Mouse (Mus musculus) neural tube, embryonic 11.5 days (tissue): ENCODE results near the gene Dync1i1. TPM values are rescaled to one million over a fixed set of nuclear protein-coding genes. Genes with fewer than 3 reads are reported as not detected.

Source experiments
- ATAC-seq: fragments of 200-750 bp; cut with Nextera tagmentation; 2 replicates; pipeline ENCODE4 v1.8.0; 2017; ENCODE audit warnings: moderate number of reproducible peaks, mild to moderate bottlenecking, moderate TSS enrichment, moderate library complexity; ENCODE audit not compliant: insufficient read depth, low FRiP score, low TSS enrichment
- DNase-seq: peaks from one replicate; pipeline ENCODE4 v3.0.0-alpha.2; 2015; ENCODE audit warnings: low spot score
- H3K27ac ChIP-seq: fragments of 300-500 bp; sonication (generic); 2 replicates; pipeline ENCODE4 v1.5.1; 2014; ENCODE audit warnings: low read depth, mild to moderate bottlenecking, low read length
- H3K27me3 ChIP-seq: fragments of 300-500 bp; sonication (generic); 2 replicates; pipeline ENCODE4 v1.6.1; 2014; ENCODE audit warnings: mild to moderate bottlenecking, low read length, mixed read lengths; ENCODE audit not compliant: control insufficient read depth, insufficient read depth
- H3K36me3 ChIP-seq: fragments of 300-500 bp; sonication (generic); 2 replicates; pipeline ENCODE4 v1.6.1; 2014; ENCODE audit warnings: mild to moderate bottlenecking, low read length, moderate library complexity, mixed read lengths; ENCODE audit not compliant: control insufficient read depth, insufficient read depth
- H3K4me1 ChIP-seq: fragments of 300-500 bp; sonication (generic); 2 replicates; pipeline ENCODE4 v1.6.1; 2014; ENCODE audit warnings: low read length, mixed read lengths; ENCODE audit not compliant: control insufficient read depth, insufficient read depth
- H3K4me2 ChIP-seq: fragments of 300-500 bp; sonication (generic); 2 replicates; pipeline ENCODE4 v1.6.1; 2014; ENCODE audit warnings: low read depth, mild to moderate bottlenecking, moderate library complexity
- H3K4me3 ChIP-seq: fragments of 300-500 bp; sonication (generic); 2 replicates; pipeline ENCODE4 v1.5.1; 2014; ENCODE audit warnings: low read depth, low read length
- H3K9ac ChIP-seq: fragments of 300-500 bp; sonication (generic); 2 replicates; pipeline ENCODE4 v1.6.1; 2014; ENCODE audit warnings: mild to moderate bottlenecking, low read length
- H3K9me3 ChIP-seq: fragments of 300-500 bp; sonication (generic); 2 replicates; pipeline ENCODE4 v1.6.1; 2016; ENCODE audit warnings: low read length; ENCODE audit not compliant: control insufficient read depth
- WGBS: fragments of 180-500 bp; shearing (Covaris S2); extraction: QIAGEN DNeasy Blood & Tissue Kit; methylation state at CpG from one replicate; pipeline ENCODE4 v1.1.7; 2014; 5-methylcytosine and 5-hydroxymethylcytosine counted together
- polyA plus RNA-seq: library from polyadenylated mRNA; unstranded; fragments of >200 nt; fragmentation: Nextera tagmentation; extraction: Ambion mirVana; gene quantifications from 2 replicates; pipeline ENCODE4 v1.2.1, GENCODE M21; 2014

Dync1i1 gene
- polyA plus RNA-seq, 1 experiment from 2014 or later, result 11.5 TPM

DNA sequence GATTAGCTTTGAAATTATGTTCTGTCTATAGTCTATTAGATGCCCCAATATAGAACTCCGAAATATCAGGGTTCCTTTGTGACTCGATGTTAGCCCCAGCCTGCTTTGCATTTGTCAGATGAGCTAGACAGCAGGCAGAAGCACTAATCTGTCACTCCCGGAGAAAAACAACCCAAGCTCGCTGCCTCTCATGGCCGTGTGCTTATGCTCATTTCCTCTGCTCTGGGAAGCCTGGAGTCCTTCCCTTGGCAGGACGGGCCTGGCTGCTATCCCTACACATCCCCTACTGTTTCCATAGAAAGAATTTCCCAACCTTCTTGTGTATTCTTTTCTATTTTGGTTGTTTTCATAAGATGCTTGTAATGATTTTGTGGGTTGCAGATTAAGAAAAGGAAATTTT, 130.1 kb downstream of the Dync1i1 start:
- ATAC-seq, result no peak
- H3K4me1 ChIP-seq, result no peaks in the 10 kb centered on the region
- H3K4me3 ChIP-seq, result no peak overlapping the region
- H3K4me2 ChIP-seq, result no peak overlapping the region
- WGBS, result 74% methylated on average over 6 of the region's 6 CpGs
- DNase-seq, result no peak
- H3K9ac ChIP-seq, result no peak overlapping the region
- no peak overlapping the region for H3K27ac ChIP-seq
- no peaks in the 10 kb centered on the region for H3K9me3 ChIP-seq
- no peaks in the 10 kb centered on the region for H3K27me3 ChIP-seq
- no peaks in the 10 kb centered on the region for H3K36me3 ChIP-seq

- no peaks in the 10 kb centered on the region for H3K9me3 ChIP-seq
- ATAC-seq, result no peak
- H3K27me3 ChIP-seq, result no peaks in the 10 kb centered on the region
- H3K36me3 ChIP-seq, result no peaks in the 10 kb centered on the region
- H3K9ac ChIP-seq, result no peak overlapping the region
- no peaks in the 10 kb centered on the region for H3K4me1 ChIP-seq
- WGBS, result 19% methylated on average over 12 of the region's 12 CpGs
- H3K4me3 ChIP-seq, result no peak overlapping the region
- peak; percentile 60 for DNase-seq
- H3K4me2 ChIP-seq, result peak overlapping the region; percentile 14; the same call in 1 of the 2 replicates
- no peak overlapping the region for H3K27ac ChIP-seq
Observed at GRCm38 (mm10) chr6:5858371-5858770, 132.9 kb downstream of the Dync1i1 start.

DNA sequence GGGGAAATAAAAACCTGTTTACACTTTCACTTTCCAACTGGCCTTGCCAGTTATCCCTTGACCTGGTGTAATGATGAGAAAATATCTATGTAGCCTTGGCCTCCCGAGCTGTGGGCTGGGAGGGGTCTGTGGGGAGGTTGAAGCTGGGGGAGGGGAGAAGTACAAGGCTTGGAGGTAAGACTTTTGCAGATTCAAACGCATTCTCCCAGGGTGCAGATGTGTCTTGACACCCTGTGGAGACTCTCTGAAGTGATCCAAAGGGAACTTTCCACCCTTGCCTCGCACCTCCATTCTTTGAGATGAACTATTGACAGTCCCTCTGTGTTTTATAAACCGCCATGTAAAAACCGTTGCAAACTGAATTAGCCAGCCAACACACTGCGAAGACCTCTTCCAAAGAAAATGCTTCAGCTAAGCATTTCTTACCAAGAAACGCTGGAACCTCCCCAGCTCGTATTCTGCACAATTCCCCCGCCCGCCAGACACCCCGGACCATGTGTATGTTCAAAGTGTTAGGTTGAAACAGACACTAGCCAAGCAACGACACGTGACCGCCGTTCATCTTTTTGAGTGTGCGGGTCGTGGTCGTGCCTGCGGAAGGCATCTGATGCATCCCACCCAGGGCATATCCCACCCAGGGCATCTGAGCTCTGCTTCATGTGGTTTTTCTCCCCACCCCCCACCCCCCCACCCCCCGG, 133.6 kb downstream of the Dync1i1 start:
- ATAC-seq (peak; percentile 85), DNase-seq (peak; percentile 48)
- no peaks in the 10 kb centered on the region for H3K36me3 ChIP-seq
- no peak overlapping the region for H3K4me3 ChIP-seq
- H3K27ac ChIP-seq, result no peak overlapping the region
- H3K9me3 ChIP-seq, result no peaks in the 10 kb centered on the region
- H3K27me3 ChIP-seq, result no peaks in the 10 kb centered on the region
- H3K4me1 ChIP-seq, result no peaks in the 10 kb centered on the region
- peak overlapping the region; percentile 14 for H3K4me2 ChIP-seq
- no peak overlapping the region for H3K9ac ChIP-seq
- 30% methylated on average over 20 of the region's 20 CpGs for WGBS

DNA sequence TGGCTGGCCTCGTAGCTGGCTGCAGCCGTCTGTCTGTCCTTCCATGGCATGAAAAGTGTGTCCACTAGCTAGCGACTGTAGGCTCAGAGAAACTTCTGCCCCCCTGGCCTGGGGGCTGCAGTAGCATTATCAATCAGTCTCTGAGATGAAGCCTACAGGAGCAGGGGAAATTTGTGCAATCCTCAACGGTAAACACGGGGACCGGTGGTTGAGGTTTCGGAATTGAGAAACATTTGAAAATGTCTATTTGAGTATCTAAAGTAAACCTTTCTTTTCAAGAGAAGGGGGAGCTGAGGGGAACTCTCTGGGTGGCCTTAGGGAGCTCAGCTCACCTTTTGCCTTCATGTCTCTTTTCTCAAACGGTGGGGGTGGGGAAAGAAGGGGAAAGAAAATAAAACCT, 134.2 kb downstream of the Dync1i1 start:
- no peaks in the 10 kb centered on the region for H3K4me1 ChIP-seq
- no peaks in the 10 kb centered on the region for H3K9me3 ChIP-seq
- H3K27me3 ChIP-seq, result no peaks in the 10 kb centered on the region
- no peak overlapping the region for H3K4me2 ChIP-seq
- no peaks in the 10 kb centered on the region for H3K36me3 ChIP-seq
- no peak overlapping the region for H3K9ac ChIP-seq
- ATAC-seq (0 out of 2 replicates have a peak, but pooled peaks have one; percentile 6), DNase-seq (no peak)
- WGBS, result 60% methylated on average over 8 of the region's 8 CpGs
- H3K4me3 ChIP-seq, result no peak overlapping the region
- H3K27ac ChIP-seq, result no peak overlapping the region

GRCm38 (mm10) chr6:5866091-5866490, 140.7 kb downstream of the Dync1i1 start:
- WGBS, result 85% methylated on average over 5 of the region's 5 CpGs
- H3K27me3 ChIP-seq, result no peaks in the 10 kb centered on the region
- H3K9ac ChIP-seq, result no peak overlapping the region
- H3K4me2 ChIP-seq, result no peak overlapping the region
- H3K4me3 ChIP-seq, result no peak overlapping the region
- no peak overlapping the region for H3K27ac ChIP-seq
- DNase-seq (no peak), ATAC-seq (no peak)
- H3K36me3 ChIP-seq, result no peaks in the 10 kb centered on the region
- no peaks in the 10 kb centered on the region for H3K9me3 ChIP-seq
- H3K4me1 ChIP-seq, result no peaks in the 10 kb centered on the region

GRCm38 (mm10) chr6:5867221-5867620, 141.8 kb downstream of the Dync1i1 start:
- Histone ChIP-seq H3K27me3 (no peaks in the 10 kb centered on the region), H3K36me3 (no peaks in the 10 kb centered on the region), H3K4me3 (no peak overlapping the region), H3K4me2 (no peak overlapping the region), H3K4me1 (no peaks in the 10 kb centered on the region), H3K9me3 (no peaks in the 10 kb centered on the region), H3K27ac (no peak overlapping the region), H3K9ac (no peak overlapping the region)
- WGBS, result 89% methylated on average over 4 of the region's 4 CpGs
- ATAC-seq (no peak), DNase-seq (no peak)

DNA sequence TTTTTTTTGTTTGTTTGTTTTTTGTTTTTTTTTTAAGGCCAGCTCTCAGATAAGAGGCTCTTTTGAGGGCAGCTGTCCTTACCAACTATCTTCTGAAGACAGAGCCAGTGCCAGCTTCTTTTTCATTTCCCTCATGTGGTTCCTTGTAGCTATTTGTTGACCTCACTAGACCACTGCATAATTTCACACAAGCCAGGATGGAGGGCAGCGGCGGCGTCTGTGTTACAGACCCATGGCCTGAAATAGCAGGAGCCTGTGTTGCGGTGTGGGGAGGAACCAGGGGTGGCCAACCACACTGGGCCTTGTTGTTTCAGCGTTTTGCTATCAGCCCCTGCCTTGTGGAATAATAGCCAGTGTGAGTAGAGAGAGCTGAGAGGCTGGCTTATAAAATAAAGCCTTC, 145.6 kb downstream of the Dync1i1 start:
- Histone ChIP-seq H3K4me2 (no peak overlapping the region), H3K27ac (no peak overlapping the region), H3K4me1 (no peaks in the 10 kb centered on the region), H3K9me3 (no peaks in the 10 kb centered on the region), H3K9ac (no peak overlapping the region), H3K27me3 (no peaks in the 10 kb centered on the region), H3K4me3 (no peak overlapping the region), H3K36me3 (no peaks in the 10 kb centered on the region)
- no peak for DNase-seq
- 73% methylated on average over 5 of the region's 5 CpGs for WGBS
- no peak for ATAC-seq

GRCm38 (mm10) chr6:5871581-5872298, 146.3 kb downstream of the Dync1i1 start:
- Histone ChIP-seq H3K27me3 (no peaks in the 10 kb centered on the region), H3K4me3 (no peak overlapping the region), H3K9me3 (no peaks in the 10 kb centered on the region), H3K9ac (no peak overlapping the region), H3K27ac (no peak overlapping the region), H3K36me3 (no peaks in the 10 kb centered on the region), H3K4me1 (no peaks in the 10 kb centered on the region), H3K4me2 (no peak overlapping the region)
- 79% methylated on average over 15 of the region's 15 CpGs for WGBS
- ATAC-seq (no peak), DNase-seq (no peak)

- Histone ChIP-seq H3K9ac (no peak overlapping the region), H3K27me3 (no peaks in the 10 kb centered on the region), H3K27ac (no peak overlapping the region), H3K4me2 (no peak overlapping the region), H3K4me3 (no peak overlapping the region), H3K9me3 (no peaks in the 10 kb centered on the region), H3K36me3 (no peaks in the 10 kb centered on the region), H3K4me1 (no peaks in the 10 kb centered on the region)
- DNase-seq (no peak), ATAC-seq (no peak)
- WGBS, result 83% methylated on average over 6 of the region's 6 CpGs
Observed at GRCm38 (mm10) chr6:5889341-5889740, 163.9 kb downstream of the Dync1i1 start.
